Mouse (Mus musculus) megakaryocyte progenitor cell, adult 5-6 weeks (primary cell): ENCODE results near the gene Birc3. TPM values are rescaled to one million over a fixed set of nuclear protein-coding genes. Genes with fewer than 3 reads are reported as not detected.
A peak's percentile ranks its signal among the peaks of the same experiment; 100 is the strongest.
"Not testable (repeated sequence)": the region's sequence is repeated elsewhere in the genome, so short reads cannot be mapped to it uniquely, and the experiment has no call there.

Source experiments
- ATAC-seq: replicated peaks from 2 replicates; pipeline ENCODE4 v1.8.0; 2016; ENCODE audit warnings: mild to moderate bottlenecking, moderate TSS enrichment, inconsistent platforms; ENCODE audit not compliant: poor library complexity
- total RNA-seq, 2 experiments: library from RNA; stranded (forward) in 1 of 2; stranded (reverse) in 1 of 2; fragments of 157-497, 149-512 nt in 1 of 2; fragments of 200-1000 nt in 1 of 2; gene quantifications; 2 replicates each; pipeline versions ENCODE4 v1.2.3 to v1.2.4; 2015 to 2017

Birc3 gene
- total RNA-seq, 2 experiments from 2014 or later, result 25.5 to 38.0 TPM

DNA sequence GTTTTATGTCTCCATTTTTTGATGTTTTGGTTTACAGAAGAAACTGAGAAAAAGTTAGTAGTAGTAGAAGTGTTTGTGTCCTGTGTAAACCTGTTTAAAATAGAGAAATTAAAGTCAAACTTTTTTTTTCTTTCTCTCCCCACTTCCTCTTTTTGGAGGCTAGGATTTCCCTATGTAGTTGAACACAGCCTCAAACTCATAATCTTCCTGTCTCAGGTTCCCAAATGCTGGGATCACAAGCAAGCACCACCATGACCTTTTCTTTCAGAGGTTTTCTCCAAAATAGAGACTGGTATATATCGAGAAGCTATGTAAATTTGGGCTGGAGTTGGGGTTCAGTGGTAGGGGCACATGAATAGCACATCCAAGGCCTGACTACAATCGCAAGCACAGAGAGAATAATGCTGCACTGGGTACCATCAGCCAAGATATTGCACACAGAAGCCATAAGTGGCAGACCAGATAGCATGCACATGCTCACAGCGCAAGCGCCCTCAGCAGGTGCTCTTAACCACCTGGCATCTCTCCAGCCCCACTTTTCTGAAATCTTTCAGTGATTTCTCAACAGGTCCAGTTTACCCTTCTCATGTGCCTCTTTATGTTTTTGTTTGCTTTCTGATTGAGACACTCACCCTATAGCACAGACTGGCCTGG lies 4.0 kb downstream of the Birc3 start:
- ATAC-seq, result peak; percentile 18

DNA sequence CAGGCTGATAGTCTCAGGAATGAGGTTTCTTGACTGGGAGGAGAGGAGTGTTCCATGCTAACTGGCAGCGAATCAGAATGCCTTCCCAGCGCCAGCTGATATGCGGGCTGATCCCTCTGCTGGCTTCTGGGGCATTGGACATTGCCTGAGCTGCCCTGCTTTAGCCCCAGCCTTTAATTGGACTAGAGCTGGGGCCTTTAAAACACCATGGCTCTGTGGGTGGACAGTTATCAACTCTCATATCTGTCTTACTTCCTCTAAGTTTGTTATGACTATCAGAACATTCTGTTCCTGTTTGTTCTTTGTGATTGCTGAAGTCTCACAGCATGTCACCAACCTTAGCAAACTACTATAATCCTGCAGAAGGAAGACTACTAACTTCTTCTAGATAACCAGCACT lies 5.0 kb downstream of the Birc3 start:
- peak; percentile 16 for ATAC-seq

DNA sequence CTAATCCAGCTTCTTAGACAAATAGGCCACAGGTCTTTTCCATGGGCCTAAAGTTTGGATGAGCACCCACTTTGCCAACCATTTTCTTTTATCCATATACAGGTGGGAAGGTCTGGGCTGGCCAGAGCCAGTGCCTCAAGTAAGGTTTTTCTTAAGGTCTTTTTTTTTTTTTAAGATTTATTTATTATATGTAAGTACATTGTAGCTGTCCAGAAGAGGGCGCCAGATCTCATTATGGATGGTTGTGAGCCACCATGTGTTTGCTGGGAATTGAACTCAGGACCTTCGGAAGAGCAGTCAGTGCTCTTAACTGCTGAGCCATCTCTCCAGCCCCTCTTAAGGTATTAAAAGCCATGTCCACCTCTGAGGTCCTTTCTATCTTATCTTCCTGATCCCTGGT lies 6.0 kb downstream of the Birc3 start:
- not testable (repeated sequence) for ATAC-seq

DNA sequence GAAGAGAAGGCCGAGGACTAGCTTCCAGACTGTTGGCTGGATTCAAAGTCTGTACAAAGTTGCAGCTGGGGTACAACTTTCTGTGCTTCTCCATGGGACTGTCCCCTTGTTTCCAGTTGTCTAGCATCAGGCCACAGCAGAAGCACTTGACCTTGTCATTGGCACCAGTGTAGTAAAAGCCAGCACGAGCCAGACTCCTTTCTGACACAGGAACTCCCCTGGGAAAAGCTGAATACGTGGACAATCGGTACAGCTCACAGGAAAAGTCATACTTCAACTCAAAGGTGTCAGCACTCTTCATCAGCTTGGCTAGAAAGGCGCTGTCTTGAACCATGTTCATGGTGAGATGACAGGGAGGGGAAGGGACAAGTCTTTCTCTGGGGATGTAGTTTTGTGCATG lies 12.0 kb downstream of the Birc3 start:
- ATAC-seq, result no peak

DNA sequence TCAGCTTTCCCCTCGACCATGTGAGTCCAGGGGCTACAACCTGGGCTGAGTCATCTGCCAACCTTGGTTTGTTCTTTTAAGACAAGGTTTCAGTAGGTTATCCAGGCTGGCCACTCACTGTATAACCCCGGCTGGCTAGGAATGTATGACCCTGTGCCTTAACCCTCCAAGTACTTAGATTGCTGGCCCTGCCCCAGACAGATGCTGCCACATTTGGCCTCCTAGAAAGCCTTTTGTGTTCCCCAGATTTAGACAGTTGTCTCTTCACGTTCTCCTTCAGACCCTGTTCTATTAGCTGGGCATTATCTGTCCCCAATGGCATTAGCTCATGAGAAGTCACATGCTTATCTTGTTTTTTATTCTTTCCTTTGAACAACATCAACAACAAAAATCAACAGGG lies 17.1 kb downstream of the Birc3 start:
- no peak for ATAC-seq

DNA sequence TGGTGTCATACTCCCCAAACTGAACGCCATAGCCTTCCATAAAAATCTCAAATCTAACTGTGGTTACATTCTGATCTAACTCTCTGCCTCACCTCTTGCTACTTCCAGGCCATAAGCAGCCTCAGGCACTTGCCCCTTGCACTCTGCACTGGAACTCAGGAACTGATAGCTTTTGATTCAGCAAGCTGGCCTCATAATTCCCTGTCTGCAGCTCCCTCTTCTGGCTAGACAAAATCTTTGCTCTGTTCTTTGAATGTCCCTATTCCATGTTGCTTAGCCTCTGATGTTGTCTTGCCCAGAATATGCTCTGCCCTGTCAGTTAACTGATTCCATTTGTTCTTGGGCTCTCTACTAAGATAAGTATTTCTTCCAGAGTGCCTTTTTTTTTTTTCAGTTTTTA lies 17.6 kb downstream of the Birc3 start:
- peak; percentile 97 for ATAC-seq

DNA sequence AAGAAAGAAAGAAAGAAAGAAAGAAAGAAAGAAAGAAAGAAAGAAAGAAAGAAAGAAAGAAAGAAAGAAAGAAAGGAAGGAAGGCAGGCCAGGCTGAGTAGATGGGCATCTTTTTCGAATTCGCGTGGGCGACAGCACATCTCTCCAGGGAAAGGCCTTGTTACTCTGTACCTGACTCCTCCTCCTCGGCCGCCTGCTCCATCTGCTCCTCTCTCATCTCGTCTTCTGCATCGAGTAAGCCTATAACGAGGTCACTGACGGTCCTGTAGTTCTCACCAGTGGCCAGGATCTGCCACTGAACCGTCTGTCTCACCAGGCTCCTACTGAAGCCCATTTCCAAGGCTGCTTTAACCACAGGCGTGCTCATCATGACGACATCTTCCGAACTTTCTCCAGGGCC lies 18.8 kb downstream of the Birc3 start:
- not testable (repeated sequence) for ATAC-seq

DNA sequence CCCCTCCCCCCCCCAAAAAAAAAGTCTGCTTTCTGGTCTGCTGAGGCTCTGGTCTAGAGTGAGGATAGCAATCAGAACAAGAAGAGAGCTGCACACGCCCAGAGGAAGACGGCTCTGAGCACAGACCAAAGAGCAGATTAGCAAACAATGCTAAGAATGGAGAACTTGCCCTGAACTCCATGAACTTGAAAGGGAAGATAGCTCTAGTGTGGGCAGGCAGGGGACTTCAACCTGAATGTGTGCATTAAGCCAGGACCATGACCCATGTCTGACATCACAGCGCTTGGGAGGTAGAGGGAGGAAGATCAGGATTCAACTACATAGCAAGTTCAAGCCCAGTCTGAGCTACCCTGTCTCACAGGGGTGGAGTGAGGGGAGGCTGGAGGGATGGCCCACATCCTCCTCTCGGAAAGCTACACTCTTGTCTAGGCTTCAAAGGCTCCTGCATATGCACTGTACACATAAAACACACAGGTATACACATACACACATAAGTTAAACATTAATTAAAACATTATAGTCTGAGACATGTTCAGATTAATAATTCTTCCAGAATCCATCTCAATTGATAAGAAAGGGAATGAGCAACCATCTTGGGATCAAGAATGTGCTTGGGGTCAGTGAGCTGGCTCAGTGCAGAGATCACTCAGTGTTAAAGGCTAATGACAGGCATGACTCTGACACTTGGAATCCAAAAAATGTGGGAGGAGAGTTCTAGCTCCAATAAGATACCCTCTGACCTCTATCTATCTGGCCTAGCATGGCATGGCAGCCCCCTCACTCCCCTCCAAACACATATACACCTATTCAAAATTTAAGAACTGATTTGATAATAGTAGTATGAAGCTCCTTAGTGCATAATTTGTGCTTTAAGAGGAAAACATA lies 20.4 kb downstream of the Birc3 start:
- ATAC-seq, result 0 out of 2 replicates have a peak, but pooled peaks have one; percentile 26

DNA sequence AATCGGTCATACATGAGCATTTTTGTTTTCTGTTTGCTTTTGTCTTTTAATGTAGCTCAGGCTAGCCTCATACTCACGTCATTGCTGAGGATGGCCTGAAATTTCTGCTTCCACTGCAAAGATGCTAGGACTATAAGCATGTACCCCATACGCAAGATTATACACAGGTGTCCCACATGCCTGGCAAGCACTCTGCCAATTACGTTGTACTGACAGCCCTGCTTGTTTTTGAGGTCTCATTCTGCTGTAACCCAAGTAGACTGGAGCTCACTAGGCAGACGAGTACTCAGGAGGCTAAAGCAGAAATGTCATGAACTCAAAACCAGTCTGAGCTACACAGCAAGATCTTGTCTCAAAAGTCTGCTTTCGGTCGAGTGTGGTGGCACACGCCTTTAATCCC lies 21.1 kb downstream of the Birc3 start:
- no peak for ATAC-seq

DNA sequence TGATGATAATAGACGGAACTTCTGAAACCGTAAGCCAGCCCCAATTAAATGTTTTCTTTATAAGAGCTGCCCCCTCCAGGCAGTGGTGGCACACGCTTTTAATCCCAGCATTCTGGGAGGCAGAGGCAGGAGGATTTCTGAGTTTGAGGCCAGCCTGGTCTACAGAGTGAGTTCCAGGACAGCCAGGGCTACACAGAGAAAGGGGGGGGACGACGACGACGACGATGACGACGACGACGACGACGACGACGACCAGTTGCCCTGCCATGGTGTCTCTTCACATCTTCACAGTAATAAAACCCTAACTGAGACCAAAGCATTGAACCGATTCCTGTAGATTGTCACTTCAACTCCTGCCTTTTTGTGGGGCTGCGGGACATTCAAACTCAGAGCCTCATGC lies 24.8 kb downstream of the Birc3 start:
- ATAC-seq, result no peak

DNA sequence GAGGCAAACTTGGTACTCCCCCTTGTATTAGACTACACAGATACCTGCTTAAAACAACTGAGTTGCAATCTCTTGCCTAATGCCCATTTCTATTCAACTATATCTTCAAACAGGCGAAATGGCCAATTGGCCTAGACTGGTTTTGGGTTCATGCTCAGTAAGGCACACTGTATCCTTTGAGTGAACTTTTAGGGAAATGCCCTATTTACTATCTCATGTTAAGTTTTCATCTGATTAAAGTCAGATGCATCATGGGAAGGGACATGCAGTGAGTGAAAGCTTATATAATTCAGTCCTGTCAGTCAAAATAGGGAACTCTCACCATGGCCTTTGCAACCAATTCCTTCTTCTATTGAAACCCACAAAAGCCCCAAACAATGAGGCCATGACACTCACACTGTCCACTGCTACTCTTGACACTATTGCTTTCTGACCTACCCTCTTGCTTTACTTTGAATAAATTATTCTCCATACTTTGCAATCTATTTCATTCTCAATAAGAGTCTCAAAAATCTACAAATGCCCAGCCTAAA lies 26.3 kb downstream of the Birc3 start:
- peak; percentile 65 for ATAC-seq

DNA sequence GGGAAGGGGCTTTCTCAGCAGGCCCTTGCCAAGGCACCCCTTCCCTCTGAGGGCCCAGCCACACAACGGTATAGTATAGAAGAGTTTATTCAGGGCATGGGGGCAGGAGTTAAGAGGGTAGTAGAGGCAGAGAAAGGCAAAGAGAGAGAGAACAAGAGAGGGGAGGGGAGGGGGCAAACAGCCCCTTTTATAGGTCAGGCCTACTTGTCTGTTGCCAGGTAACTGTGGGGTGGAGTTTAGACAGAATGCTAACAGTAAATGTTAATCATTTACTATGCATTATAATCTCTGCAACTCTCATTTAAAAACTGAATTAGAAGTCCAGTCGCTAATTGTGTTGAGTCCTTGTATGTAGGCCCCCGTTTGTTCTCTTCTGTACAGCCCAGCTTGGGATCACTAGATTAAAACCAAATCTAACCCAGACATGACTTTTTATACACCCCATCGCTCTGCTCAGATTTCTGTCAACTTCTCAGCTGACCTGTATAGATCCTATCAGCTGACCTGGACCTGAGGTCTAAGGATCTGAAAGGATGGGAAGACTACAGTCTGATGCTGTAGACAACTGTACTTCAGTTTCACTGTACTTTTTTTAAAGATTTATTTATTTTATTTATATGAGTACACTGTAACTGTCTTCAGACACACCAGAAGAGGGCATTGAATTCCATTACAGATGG lies 27.6 kb downstream of the Birc3 start:
- ATAC-seq, result no peak

DNA sequence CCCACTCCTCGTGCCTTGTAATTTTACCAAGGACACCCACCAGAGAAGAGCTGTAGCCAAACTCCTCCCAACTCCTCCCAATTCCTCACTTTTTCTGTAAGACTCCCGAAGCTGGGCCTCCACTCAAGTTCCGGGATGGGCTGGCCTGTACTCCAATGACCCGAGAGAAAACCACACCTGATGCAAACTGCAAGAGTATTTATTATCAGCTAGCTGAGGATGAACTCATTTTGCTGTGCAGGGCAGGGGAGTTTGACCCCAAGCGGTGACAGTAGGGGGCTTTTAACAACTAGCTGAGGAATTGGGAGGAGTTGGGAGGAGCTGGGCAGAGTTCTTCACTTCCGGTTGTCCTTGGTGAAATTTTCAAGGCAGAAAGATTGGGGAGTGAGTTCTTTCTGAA lies 31.8 kb downstream of the Birc3 start:
- ATAC-seq, result no peak

DNA sequence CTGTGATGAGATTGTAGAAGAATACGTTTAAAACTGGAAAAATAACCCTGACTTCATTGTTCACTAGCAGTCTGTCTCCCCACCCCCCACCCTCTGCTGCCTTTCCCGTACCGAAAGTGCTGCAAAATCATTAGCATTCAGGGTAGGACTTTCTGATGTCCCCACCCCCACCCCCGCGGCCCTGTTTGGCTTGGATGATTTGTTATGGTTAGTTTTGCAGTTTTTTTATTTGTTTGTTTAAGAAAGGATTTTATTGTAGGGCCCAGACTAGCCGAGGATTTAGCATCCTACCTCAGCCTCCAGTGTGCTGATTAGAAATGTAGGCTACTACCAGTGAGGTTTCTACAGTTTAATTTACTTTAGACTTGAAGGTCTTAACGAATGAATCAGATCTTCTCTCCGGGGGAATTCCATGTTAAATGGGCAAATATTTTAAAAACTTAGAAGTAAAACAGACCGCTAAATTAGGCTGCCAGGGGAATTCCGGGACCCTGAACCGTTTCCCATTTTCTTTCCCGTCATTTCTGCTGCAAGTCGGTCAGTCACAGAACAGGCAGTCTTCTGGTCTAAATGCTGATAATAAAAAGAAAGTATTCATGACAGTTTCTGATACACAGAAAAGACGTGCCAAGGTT lies 35.1 kb downstream of the Birc3 start:
- peak; percentile 37 for ATAC-seq

DNA sequence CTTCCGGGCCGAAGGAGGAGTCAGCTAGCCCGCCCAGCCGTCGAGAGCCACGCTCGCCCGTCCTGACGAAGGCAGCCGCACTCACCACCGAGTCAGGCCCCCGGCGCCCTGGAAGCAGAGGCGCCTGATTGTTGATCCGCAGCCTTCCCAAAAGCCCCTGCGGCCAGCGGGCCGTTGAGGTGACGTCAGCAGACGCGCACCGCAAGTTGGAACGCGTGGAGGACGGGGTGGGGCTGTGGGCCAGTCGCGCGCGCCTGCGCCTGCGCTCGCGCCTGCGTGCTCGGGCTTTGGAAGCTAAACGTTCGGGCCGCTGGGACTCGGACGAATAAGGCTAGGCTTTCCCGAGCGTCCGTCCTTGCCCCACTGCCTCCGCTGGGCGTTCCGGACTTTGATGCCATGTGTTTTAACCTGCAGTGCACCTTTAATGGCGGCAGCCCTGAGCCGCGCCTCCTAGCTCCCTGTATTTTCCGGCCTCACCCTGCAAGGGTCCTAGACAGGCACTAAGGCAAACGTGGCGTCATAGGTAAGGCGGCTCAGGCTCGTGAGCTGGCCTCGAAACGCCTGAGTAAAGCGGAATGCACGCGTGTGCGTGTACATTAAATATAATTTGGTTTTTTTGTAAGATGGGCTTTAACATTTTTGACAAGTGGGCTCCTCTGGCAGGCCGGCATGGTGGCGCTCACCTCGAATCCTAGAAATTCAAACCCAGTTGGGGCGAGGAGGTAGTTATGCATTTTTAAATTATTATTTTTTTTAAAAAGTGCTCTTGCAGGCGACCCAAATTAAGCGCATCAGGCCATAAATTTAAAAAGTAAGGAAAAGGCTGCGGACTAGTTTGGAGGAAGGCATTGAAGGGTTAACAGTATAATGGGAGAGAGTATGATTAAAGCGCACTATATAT lies 35.8 kb downstream of the Birc3 start, which contains the start of gene Birc2:
Gene Birc2 (minus strand): TSS at position 160 of the 901 bp plus-strand sequence.
- ATAC-seq, result peak; percentile 84

DNA sequence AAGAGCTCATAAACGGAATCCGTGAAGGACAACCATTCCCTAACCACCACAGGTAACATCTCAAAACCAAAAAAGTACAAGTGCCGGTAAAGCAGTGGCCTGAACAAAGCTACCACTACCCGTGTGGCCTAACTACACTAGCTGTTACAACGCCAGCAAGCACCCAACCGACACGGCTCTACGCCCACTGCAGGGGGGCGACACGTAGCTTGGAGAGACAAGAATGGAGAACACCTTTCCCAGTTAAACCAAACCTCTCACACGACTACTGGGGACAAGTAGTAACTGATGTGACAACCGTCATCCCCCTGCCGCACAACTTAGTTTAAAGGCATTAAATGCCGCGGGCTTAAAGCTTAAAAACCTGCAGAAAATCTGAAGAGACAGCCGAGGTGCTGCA lies 36.7 kb downstream of the Birc3 start:
- ATAC-seq, result peak; percentile 40

DNA sequence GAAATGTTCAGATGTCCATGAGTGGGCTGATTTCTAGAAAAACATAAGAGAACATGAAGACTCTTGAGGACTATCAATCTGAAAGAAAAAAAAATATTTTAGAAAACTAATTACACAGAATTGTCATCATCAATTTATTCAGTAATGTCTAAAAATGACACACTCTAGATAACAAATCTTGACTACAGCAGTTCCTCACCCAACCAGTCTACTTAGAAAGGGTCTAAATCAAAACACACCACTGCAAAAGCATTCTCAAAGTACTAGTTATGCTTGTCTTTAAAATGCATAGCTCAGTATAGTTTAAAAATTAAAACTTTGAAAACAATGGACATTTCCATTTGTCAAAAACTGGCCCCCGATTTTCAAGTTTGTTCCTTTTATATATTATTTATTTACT lies 37.7 kb downstream of the Birc3 start:
- ATAC-seq, result no peak

DNA sequence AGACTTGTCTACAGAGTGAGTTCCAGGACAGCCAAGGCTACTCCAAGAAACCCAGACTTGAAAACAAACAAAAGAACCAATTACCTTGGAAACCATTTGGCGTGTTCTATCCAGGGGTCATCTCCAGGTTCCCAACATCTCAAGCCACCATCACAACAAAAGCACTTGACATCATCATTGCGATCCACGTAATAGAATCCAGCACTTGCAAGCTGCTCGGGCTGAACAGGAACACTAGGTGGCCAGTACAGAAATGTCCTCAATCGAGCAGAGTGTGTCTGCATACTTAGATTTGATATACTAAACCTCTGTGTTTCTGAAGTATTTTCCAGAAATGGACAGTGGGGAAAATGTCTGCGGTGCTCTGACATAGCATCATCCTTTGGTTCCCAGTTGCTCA lies 39.6 kb downstream of the Birc3 start:
- no peak for ATAC-seq

DNA sequence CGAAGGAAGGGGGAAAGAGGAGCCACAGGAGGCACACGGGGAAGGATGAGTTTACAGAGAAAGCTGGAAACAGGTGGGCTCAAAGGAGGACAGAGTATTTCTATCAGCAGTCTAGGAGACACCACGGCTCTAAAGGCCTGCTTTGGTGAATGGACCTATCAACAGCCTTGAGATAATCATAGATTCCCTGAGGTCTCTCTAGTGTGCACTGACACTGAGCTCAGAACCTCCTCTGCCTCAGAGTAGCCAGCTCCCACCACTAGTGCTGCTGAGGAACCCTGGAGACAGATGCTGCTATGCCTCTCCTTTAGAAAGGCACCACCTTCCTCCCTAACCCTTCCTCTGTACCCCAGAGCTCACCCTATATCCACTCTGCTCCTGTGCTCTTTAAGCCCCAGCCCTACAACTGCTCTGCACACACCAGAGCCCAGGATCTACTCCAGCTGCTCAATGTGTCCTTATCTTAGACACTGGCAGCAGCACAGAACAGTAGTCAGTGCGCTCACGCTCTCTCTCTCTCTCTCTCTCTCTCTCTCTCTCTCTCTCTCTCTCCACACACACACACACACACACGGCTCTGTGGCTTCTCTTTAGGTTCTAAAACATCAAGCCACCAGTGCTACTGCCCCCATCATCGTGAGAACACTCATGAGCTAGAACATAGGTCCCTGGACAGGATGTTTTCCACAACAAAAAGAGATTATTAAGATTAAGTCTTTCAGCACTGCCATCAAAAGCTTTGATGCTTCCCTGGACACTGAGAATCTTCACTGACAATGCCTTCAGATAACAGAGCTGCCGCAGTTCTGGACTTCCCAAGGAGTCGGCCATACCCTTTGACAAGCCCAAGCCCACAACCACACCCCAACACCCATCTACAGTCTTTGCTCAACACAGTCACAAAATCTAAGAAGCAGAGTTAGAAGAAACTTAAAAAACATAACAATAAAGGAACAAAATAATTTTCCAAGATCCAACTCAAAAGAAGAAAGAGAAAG lies 43.2 kb downstream of the Birc3 start:
- ATAC-seq, result peak; percentile 74
